Mouse (Mus musculus) midbrain, embryonic 10.5 days (tissue): ENCODE measurements around the gene Pnliprp1. TPM values are rescaled to one million over a fixed set of nuclear protein-coding genes. Genes with fewer than 3 reads are reported as not detected.

Experiments
- DNase-seq: peaks from one replicate; pipeline ENCODE4 v3.0.0-alpha.2; 2017; ENCODE audit warnings: low spot score
- H3K27ac ChIP-seq: fragments of 300-500 bp; sonication (generic); replicated peaks from 2 replicates; pipeline ENCODE4 v1.5.1; 2016; ENCODE audit warnings: mild to moderate bottlenecking
- H3K27me3 ChIP-seq: fragments of 300-500 bp; sonication (generic); 2 replicates; pipeline ENCODE4 v1.6.1; 2016; ENCODE audit warnings: low read depth, mild to moderate bottlenecking; ENCODE audit not compliant: poor library complexity, severe bottlenecking
- H3K36me3 ChIP-seq: fragments of 300-500 bp; sonication (generic); 2 replicates; pipeline ENCODE4 v1.6.1; 2016; ENCODE audit warnings: mild to moderate bottlenecking, moderate library complexity
- H3K4me1 ChIP-seq: fragments of 300-500 bp; sonication (generic); 2 replicates; pipeline ENCODE4 v1.6.1; 2016
- H3K4me3 ChIP-seq: fragments of 300-500 bp; sonication (generic); 2 replicates; pipeline ENCODE4 v1.5.1; 2016; ENCODE audit warnings: mild to moderate bottlenecking, moderate library complexity
- H3K9me3 ChIP-seq: fragments of 300-500 bp; sonication (generic); replicated peaks from 2 replicates; pipeline ENCODE4 v1.6.1; 2016; ENCODE audit warnings: mild to moderate bottlenecking
- WGBS: fragments of 180-500 bp; shearing (Covaris S2); methylation state at CpG from one replicate; pipeline ENCODE4 v1.1.7; 2016; 5-methylcytosine and 5-hydroxymethylcytosine counted together
- polyA plus RNA-seq: library from polyadenylated mRNA; unstranded; fragments of >200 nt; fragmentation: Nextera tagmentation; extraction: Ambion mirVana; gene quantifications from 2 replicates; pipeline ENCODE4 v1.2.1, GENCODE M21; 2016

Gene Pnliprp1
- polyA plus RNA-seq, 1 experiment from 2014 or later: 0.22 TPM

GRCm38 (mm10) chr19:58789194-58789593 lies 60.5 kb downstream of the Pnliprp1 start:
- H3K27ac ChIP-seq: peak overlapping the region; percentile 33; the same call in 1 of the 2 replicates

More at GRCm38 (mm10) chr19:58789194-58789593, 60.5 kb downstream of the Pnliprp1 start:
- no peak for DNase-seq
- Histone ChIP-seq H3K36me3 (no peaks in the 10 kb centered on the region), H3K4me3 (no peak overlapping the region), H3K4me1 (peaks cover 10% of the 10 kb centered on the region), H3K9me3 (no peaks in the 10 kb centered on the region), H3K27me3 (no peaks in the 10 kb centered on the region)
- 79% methylated on average over 11 of the region's 11 CpGs for WGBS

Other genes with a start within 250 kb of the Pnliprp1 start
- gene Ccdc172, start 216.9 kb upstream of the Pnliprp1 start, polyA plus RNA-seq: not detected in 2 replicates
- not detected in 2 replicates for gene Pnlip, start 76.4 kb upstream of the Pnliprp1 start, polyA plus RNA-seq
- gene Pnliprp2, start 30.8 kb downstream of the Pnliprp1 start, polyA plus RNA-seq: not detected in 2 replicates
- 0.12 TPM in 1 of 2 replicates, not detected in the other for gene 1700019N19Rik, start 65.6 kb downstream of the Pnliprp1 start, polyA plus RNA-seq
- gene Eno4, start 214.5 kb downstream of the Pnliprp1 start, polyA plus RNA-seq: 0.43 and 0.54 TPM in 2 replicates
- gene Hspa12a, start 214.8 kb downstream of the Pnliprp1 start, polyA plus RNA-seq: 10.8 and 15.3 TPM in 2 replicates